ENCODE assay signal across 9 mouse cellular contexts in the genomic region with DNA sequence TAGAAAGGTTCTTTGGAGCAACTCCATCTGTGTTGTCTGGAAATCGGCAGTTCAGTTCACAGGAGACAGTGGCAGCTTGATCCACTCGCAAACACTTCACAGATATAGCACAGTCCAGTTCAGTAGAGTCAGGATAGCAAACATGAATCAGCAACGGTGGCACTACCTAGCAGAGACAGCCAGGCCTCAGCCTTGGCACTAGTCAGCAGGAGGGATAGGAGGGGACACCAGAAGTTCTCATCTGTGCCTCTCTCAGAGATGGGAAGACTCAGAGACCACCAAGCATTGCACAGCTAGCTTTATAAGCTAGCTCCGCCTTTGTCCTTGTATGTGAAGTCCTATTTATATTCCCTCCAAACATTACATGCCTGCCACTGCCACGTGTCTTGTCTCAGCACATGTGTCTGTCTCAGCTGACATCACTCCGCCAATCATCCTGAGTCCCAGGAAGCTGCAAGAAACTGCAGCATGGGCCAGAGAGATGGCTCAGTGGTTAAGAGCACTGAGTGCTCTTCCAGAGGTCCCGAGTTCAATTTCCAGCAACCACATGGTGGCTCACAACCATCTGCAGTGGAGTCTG. TPM values are rescaled to one million over a fixed set of nuclear protein-coding genes. Genes with fewer than 3 reads are reported as not detected.
DNase-seq lines count a peak whose midpoint lies in the region; ATAC-seq and TF ChIP-seq lines count a peak whose summit lies in the region.
"Had no signal": no experiment of that assay in that cellular context is flagged by ENCODE, and none has a peak within 500 bp of the region (broad histone marks: within the 10 kb centered on the region; RNA-seq: fewer than 3 reads in every experiment).

No protein-coding gene starts in this region.

- peaks cover 19% of the 10 kb centered on the region; the same call in 1 of the 2 replicates for H3K27me3 ChIP-seq in heart, embryonic 12.5 days (replicated peaks)
- no peaks in the 10 kb centered on the region for H3K27me3 ChIP-seq in hindbrain, embryonic 16.5 days (replicated peaks; ENCODE audit: control insufficient read depth, insufficient read depth, low read length)
- H3K27me3 ChIP-seq in midbrain, embryonic 14.5 days (ENCODE audit: control insufficient read depth, insufficient read depth, low read length) = no peaks in the 10 kb centered on the region

- peaks cover 24% of the 10 kb centered on the region for H3K4me1 ChIP-seq in heart, embryonic 12.5 days (replicated peaks)
- H3K4me1 ChIP-seq in cortical plate, adult 2 months (ENCODE audit: control insufficient read depth, insufficient read depth, low read length) = peaks cover 13% of the 10 kb centered on the region
- peaks cover 18% of the 10 kb centered on the region for H3K4me1 ChIP-seq in hindbrain, embryonic 16.5 days (ENCODE audit: control insufficient read depth, insufficient read depth, low read depth, low read length)
- H3K4me1 ChIP-seq in midbrain, embryonic 14.5 days (ENCODE audit: control insufficient read depth, insufficient read depth, low read length) = peaks cover 14% of the 10 kb centered on the region

- intact Hi-C loops in heart, postnatal 14 days (cut with DNase I) = loop anchor here (2.0 kb wide), 1 partner anchor 51 kb away; no protein-coding TSS in a partner anchor

- WGBS in heart, embryonic 12.5 days = 73% methylated on average over 7 of the region's 7 CpGs
- 65% methylated on average over 7 of the region's 7 CpGs for WGBS in hindbrain, embryonic 16.5 days
- 67% methylated on average over 7 of the region's 7 CpGs for WGBS in midbrain, embryonic 14.5 days

- no peak for DNase-seq in heart, postnatal 14 days
- DNase-seq in midbrain, embryonic 14.5 days = no peak
- DNase-seq in thymus, postnatal 25 days = no peak
- DNase-seq in urinary bladder, postnatal 4 days (ENCODE audit: low spot score in 2 of 2) = no peak
- no peak for DNase-seq in retina, postnatal 1 day
- DNase-seq: cerebellum, adult 8-10 months had no signal

- peak overlapping the region; percentile 47; the same call in 1 of the 2 replicates for H3K9ac ChIP-seq in heart, embryonic 12.5 days
- H3K9ac ChIP-seq in hindbrain, embryonic 16.5 days (ENCODE audit: low read depth, low read length) = no peak overlapping the region
- no peak overlapping the region for H3K9ac ChIP-seq in midbrain, embryonic 14.5 days (replicated peaks; ENCODE audit: low read length)

- no peak for ATAC-seq in heart, embryonic 12.5 days (ENCODE audit: insufficient number of reproducible peaks, low FRiP score)
- no peak for ATAC-seq in hindbrain, embryonic 16.5 days
- ATAC-seq in midbrain, embryonic 14.5 days (ENCODE audit: low FRiP score, low TSS enrichment) = no peak

- no peak for TF ChIP-seq CTCF in cortical plate, adult 2 months (IDR thresholded peaks at IDR 0.05; ENCODE audit: extremely low read depth, insufficient read depth, low read length)

- no peaks in the 10 kb centered on the region for H3K9me3 ChIP-seq in heart, embryonic 12.5 days (replicated peaks)
- H3K9me3 ChIP-seq in hindbrain, embryonic 16.5 days (ENCODE audit: control insufficient read depth, low read length) = no peaks in the 10 kb centered on the region
- no peaks in the 10 kb centered on the region for H3K9me3 ChIP-seq in midbrain, embryonic 14.5 days (ENCODE audit: control insufficient read depth, low read length)

- no peak overlapping the region; the same call in 1 of the 2 replicates for H3K27ac ChIP-seq in heart, embryonic 12.5 days (ENCODE audit: poor library complexity, severe bottlenecking)
- H3K27ac ChIP-seq in cortical plate, adult 2 months (ENCODE audit: insufficient read depth, low read length) = peak overlapping the region; percentile 15; the same call in 1 of the 2 replicates
- H3K27ac ChIP-seq in hindbrain, embryonic 16.5 days (ENCODE audit: low read depth, low read length) = no peak overlapping the region
- no peak overlapping the region for H3K27ac ChIP-seq in midbrain, embryonic 14.5 days (replicated peaks; ENCODE audit: low read depth, low read length)

- H3K36me3 ChIP-seq in heart, embryonic 12.5 days = no peaks in the 10 kb centered on the region
- no peaks in the 10 kb centered on the region for H3K36me3 ChIP-seq in hindbrain, embryonic 16.5 days (ENCODE audit: control insufficient read depth, insufficient read depth, low read length)
- H3K36me3 ChIP-seq in midbrain, embryonic 14.5 days (ENCODE audit: control insufficient read depth, insufficient read depth, low read length) = no peaks in the 10 kb centered on the region

- H3K4me3 ChIP-seq in heart, embryonic 12.5 days = peak overlapping the region; percentile 35
- H3K4me3 ChIP-seq in cortical plate, adult 2 months (ENCODE audit: insufficient read depth, low read length) = peak overlapping the region; percentile 18
- H3K4me3 ChIP-seq in hindbrain, embryonic 16.5 days (ENCODE audit: low read length) = peak overlapping the region; percentile 17; the same call in 1 of the 2 replicates
- H3K4me3 ChIP-seq in midbrain, embryonic 14.5 days (replicated peaks; ENCODE audit: low read depth, low read length) = 0 out of 2 replicates have a peak overlapping the region, but pooled peaks have one; percentile 10

- TF ChIP-seq POLR2A in cortical plate, adult 2 months (IDR thresholded peaks at IDR 0.05; ENCODE audit: extremely low read depth, insufficient read depth, low read length) = no peak

- peak overlapping the region; percentile 53 for H3K4me2 ChIP-seq in heart, embryonic 12.5 days
- H3K4me2 ChIP-seq in hindbrain, embryonic 16.5 days (ENCODE audit: low read length) = peak overlapping the region; percentile 44
- H3K4me2 ChIP-seq in midbrain, embryonic 14.5 days (ENCODE audit: low read length) = peak overlapping the region; percentile 39

RNA-seq across cellular contexts. Expression of a gene that starts 1.9 kb away (rescaled TPM):
- polyA plus RNA-seq in heart, embryonic 12.5 days (2016; fragmentation: Nextera tagmentation; extraction: Ambion mirVana) = 72.6 and 78.6 TPM in 2 replicates
- total RNA-seq in heart, postnatal 14 days (2021) = 100 to 1,000 TPM; 367 to 392 TPM
- 411 and 422 TPM in 2 replicates for polyA plus RNA-seq in cortical plate, adult 2 months (2012; rRNA removed)
- polyA plus RNA-seq in hindbrain, embryonic 16.5 days (2015; fragmentation: Nextera tagmentation; extraction: Ambion mirVana) = 100 and 108 TPM in 2 replicates
- 54.1 and 74.7 TPM in 2 replicates for polyA plus RNA-seq in midbrain, embryonic 14.5 days (2014; fragmentation: Nextera tagmentation; extraction: Ambion mirVana)

RNA-seq across cellular contexts. Expression of a gene that starts 23.5 kb away (rescaled TPM):
- 316 and 318 TPM in 2 replicates for polyA plus RNA-seq in heart, embryonic 12.5 days (2016; fragmentation: Nextera tagmentation; extraction: Ambion mirVana)
- total RNA-seq in heart, postnatal 14 days (2021) = 10 to 100 TPM; 65.7 to 69.2 TPM
- polyA plus RNA-seq in cortical plate, adult 2 months (2012; rRNA removed) = 96.7 and 99.4 TPM in 2 replicates
- polyA plus RNA-seq in hindbrain, embryonic 16.5 days (2015; fragmentation: Nextera tagmentation; extraction: Ambion mirVana) = 232 and 238 TPM in 2 replicates
- 177 and 184 TPM in 2 replicates for polyA plus RNA-seq in midbrain, embryonic 14.5 days (2014; fragmentation: Nextera tagmentation; extraction: Ambion mirVana)

RNA-seq across cellular contexts. Expression of a gene that starts 39.8 kb away (rescaled TPM):
- polyA plus RNA-seq in heart, embryonic 12.5 days (2016; fragmentation: Nextera tagmentation; extraction: Ambion mirVana) = 9.3 and 10.9 TPM in 2 replicates
- 1 to 10 TPM; 2.1 to 2.2 TPM for total RNA-seq in heart, postnatal 14 days (2021)
- 2.9 and 3.7 TPM in 2 replicates for polyA plus RNA-seq in cortical plate, adult 2 months (2012; rRNA removed)
- polyA plus RNA-seq in hindbrain, embryonic 16.5 days (2015; fragmentation: Nextera tagmentation; extraction: Ambion mirVana) = 7.9 and 8.1 TPM in 2 replicates
- 2.4 and 4.6 TPM in 2 replicates for polyA plus RNA-seq in midbrain, embryonic 14.5 days (2014; fragmentation: Nextera tagmentation; extraction: Ambion mirVana)
